Mouse (Mus musculus): ENCODE measurements around the gene Arfgef3.

GRCm38 (mm10) chr10:18743286-18744142 is at the start of gene Arfgef3:
- 0 out of 2 replicates have a peak, but pooled peaks have one; percentile 18 for TF ChIP-seq CTCF (IDR thresholded peaks at IDR 0.05; ENCODE audit: borderline replicate concordance, control insufficient read depth, extremely low read depth, insufficient read depth, low read length, poor library complexity)
- TF ChIP-seq POLR2A (IDR thresholded peaks at IDR 0.05; ENCODE audit: control insufficient read depth, extremely low read depth, insufficient read depth, low read length, poor library complexity), result no peak

Measured in thymus, adult 2 months (tissue).